Comparison of ENCODE assay signal across 14 mouse cellular contexts in genomic region chr1:50897696-50898095, GRCm38 (mm10). TPM values are rescaled to one million over a fixed set of nuclear protein-coding genes. Genes with fewer than 3 reads are reported as not detected.
A peak's percentile ranks its signal among the peaks of the same experiment; 100 is the strongest.
DNase-seq lines count a peak whose midpoint lies in the region; ATAC-seq lines count a peak whose summit lies in the region.
"Had no signal": no experiment of that assay in that cellular context is flagged by ENCODE, and none has a peak within 500 bp of the region (broad histone marks: within the 10 kb centered on the region; RNA-seq: fewer than 3 reads in every experiment).

No protein-coding gene starts in this region.

- ATAC-seq in forebrain, embryonic 14.5 days, result 0 out of 2 replicates have a peak, but pooled peaks have one; percentile 44
- ATAC-seq in midbrain, embryonic 11.5 days (ENCODE audit: low FRiP score), result peak; percentile 72; the same call in 1 of the 2 replicates
- no peak for ATAC-seq in midbrain, embryonic 16.5 days

- no peaks in the 10 kb centered on the region for H3K4me1 ChIP-seq in forebrain, embryonic 14.5 days (ENCODE audit: control insufficient read depth, insufficient read depth, low read length)
- H3K4me1 ChIP-seq in forebrain, embryonic 10.5 days, result peaks cover 8% of the 10 kb centered on the region; the same call in 1 of the 2 replicates
- no peaks in the 10 kb centered on the region for H3K4me1 ChIP-seq in midbrain, embryonic 11.5 days (ENCODE audit: control insufficient read depth, insufficient read depth, low read length)
- no peaks in the 10 kb centered on the region; the same call in 1 of the 2 replicates for H3K4me1 ChIP-seq in midbrain, embryonic 16.5 days (ENCODE audit: control insufficient read depth, insufficient read depth, low read length)
- H3K4me1 ChIP-seq: embryonic facial prominence, embryonic 12.5 days; limb, embryonic 13.5 days had no signal

- H3K27me3 ChIP-seq in forebrain, embryonic 14.5 days (replicated peaks; ENCODE audit: control insufficient read depth, insufficient read depth, low read length), result no peaks in the 10 kb centered on the region
- H3K27me3 ChIP-seq in forebrain, embryonic 10.5 days (ENCODE audit: poor library complexity, severe bottlenecking), result no peaks in the 10 kb centered on the region
- H3K27me3 ChIP-seq in midbrain, embryonic 11.5 days (ENCODE audit: control insufficient read depth, insufficient read depth, low read length), result no peaks in the 10 kb centered on the region
- no peaks in the 10 kb centered on the region for H3K27me3 ChIP-seq in midbrain, embryonic 16.5 days (ENCODE audit: control insufficient read depth, insufficient read depth, low read depth, low read length)
- H3K27me3 ChIP-seq: embryonic facial prominence, embryonic 12.5 days; limb, embryonic 13.5 days had no signal

- no peak overlapping the region for H3K4me3 ChIP-seq in forebrain, embryonic 14.5 days (ENCODE audit: low read depth, low read length)
- no peak overlapping the region for H3K4me3 ChIP-seq in forebrain, embryonic 10.5 days
- no peak overlapping the region for H3K4me3 ChIP-seq in midbrain, embryonic 11.5 days (ENCODE audit: low read depth, low read length)
- no peak overlapping the region for H3K4me3 ChIP-seq in midbrain, embryonic 16.5 days (ENCODE audit: low read depth, low read length)
- H3K4me3 ChIP-seq: embryonic facial prominence, embryonic 12.5 days; limb, embryonic 13.5 days; myocyte had no signal

- 17% methylated on average over 6 of the region's 6 CpGs for WGBS in forebrain, embryonic 14.5 days
- WGBS in forebrain, embryonic 10.5 days, result 62% methylated on average over 6 of the region's 6 CpGs
- 72% methylated on average over 6 of the region's 6 CpGs for WGBS in midbrain, embryonic 11.5 days
- 42% methylated on average over 6 of the region's 6 CpGs for WGBS in midbrain, embryonic 16.5 days

- H3K4me2 ChIP-seq in forebrain, embryonic 14.5 days (ENCODE audit: low read length), result no peak overlapping the region
- H3K4me2 ChIP-seq in midbrain, embryonic 11.5 days, result no peak overlapping the region
- no peak overlapping the region for H3K4me2 ChIP-seq in midbrain, embryonic 16.5 days (ENCODE audit: low read length)
- H3K4me2 ChIP-seq: embryonic facial prominence, embryonic 12.5 days; limb, embryonic 13.5 days had no signal

- H3K9ac ChIP-seq in forebrain, embryonic 14.5 days (ENCODE audit: low read length), result no peak overlapping the region
- no peak overlapping the region for H3K9ac ChIP-seq in midbrain, embryonic 11.5 days (ENCODE audit: low read length)
- H3K9ac ChIP-seq in midbrain, embryonic 16.5 days (ENCODE audit: low read depth, low read length), result no peak overlapping the region
- H3K9ac ChIP-seq: embryonic facial prominence, embryonic 12.5 days; limb, embryonic 13.5 days had no signal

- no peak overlapping the region for H3K27ac ChIP-seq in forebrain, embryonic 14.5 days (ENCODE audit: low read depth, low read length)
- H3K27ac ChIP-seq in forebrain, embryonic 10.5 days, result no peak overlapping the region
- no peak overlapping the region for H3K27ac ChIP-seq in midbrain, embryonic 11.5 days (ENCODE audit: low read depth, low read length)
- no peak overlapping the region for H3K27ac ChIP-seq in midbrain, embryonic 16.5 days (ENCODE audit: low read length)
- H3K27ac ChIP-seq: embryonic facial prominence, embryonic 12.5 days; limb, embryonic 13.5 days had no signal

- no peaks in the 10 kb centered on the region for H3K36me3 ChIP-seq in forebrain, embryonic 14.5 days (ENCODE audit: control insufficient read depth, insufficient read depth, low read length)
- H3K36me3 ChIP-seq in forebrain, embryonic 10.5 days (replicated peaks), result no peaks in the 10 kb centered on the region
- no peaks in the 10 kb centered on the region for H3K36me3 ChIP-seq in midbrain, embryonic 11.5 days (ENCODE audit: control insufficient read depth, insufficient read depth, low read length)
- no peaks in the 10 kb centered on the region for H3K36me3 ChIP-seq in midbrain, embryonic 16.5 days (ENCODE audit: control insufficient read depth, insufficient read depth, low read length)
- H3K36me3 ChIP-seq: embryonic facial prominence, embryonic 12.5 days; limb, embryonic 13.5 days had no signal

- H3K9me3 ChIP-seq in forebrain, embryonic 14.5 days (replicated peaks; ENCODE audit: control insufficient read depth, low read length), result no peaks in the 10 kb centered on the region
- no peaks in the 10 kb centered on the region for H3K9me3 ChIP-seq in forebrain, embryonic 10.5 days
- no peaks in the 10 kb centered on the region; the same call in 1 of the 2 replicates for H3K9me3 ChIP-seq in midbrain, embryonic 11.5 days (ENCODE audit: control insufficient read depth, low read length)
- no peaks in the 10 kb centered on the region; the same call in 1 of the 2 replicates for H3K9me3 ChIP-seq in midbrain, embryonic 16.5 days (replicated peaks; ENCODE audit: control insufficient read depth, low read length, poor library complexity, severe bottlenecking)
- H3K9me3 ChIP-seq: embryonic facial prominence, embryonic 12.5 days; limb, embryonic 13.5 days had no signal

- peak; percentile 44 for DNase-seq in forebrain, embryonic 14.5 days (ENCODE audit: low spot score)
- no peak for DNase-seq in forebrain, embryonic 10.5 days (ENCODE audit: extremely low spot score, low spot score)
- no peak for DNase-seq in midbrain, embryonic 11.5 days (ENCODE audit: low spot score, missing footprints)
- peak; percentile 30 for DNase-seq in embryo, embryonic 10.5 days (ENCODE audit: low spot score)
- peak; percentile 37 for DNase-seq in mesoderm, embryonic 11.5 days (ENCODE audit: low read depth, low spot score)
- DNase-seq in thymus, postnatal 0 days (ENCODE audit: low spot score), result no peak
- no peak for DNase-seq in heart, adult 8-10 months (ENCODE audit: low spot score)
- DNase-seq: cerebellum, adult 9-10 months; lung, adult 18-20 months; lung, postnatal 4 days had no signal

RNA-seq across cellular contexts. Expression of gene Tmeff2, which starts 2.8 kb away (rescaled TPM):
- polyA plus RNA-seq in forebrain, embryonic 14.5 days (2014; fragmentation: Nextera tagmentation; extraction: Ambion mirVana), result 24.6 and 31.0 TPM in 2 replicates
- 2.2 and 3.4 TPM in 2 replicates for polyA plus RNA-seq in forebrain, embryonic 10.5 days (2016; fragmentation: Nextera tagmentation; extraction: Ambion mirVana)
- polyA plus RNA-seq in midbrain, embryonic 11.5 days (2014; fragmentation: Nextera tagmentation; extraction: Ambion mirVana), result 7.0 and 8.0 TPM in 2 replicates
- polyA plus RNA-seq in midbrain, embryonic 16.5 days (2015; fragmentation: Nextera tagmentation; extraction: Ambion mirVana), result 77.3 and 87.2 TPM in 2 replicates
- polyA plus RNA-seq in thymus, postnatal 0 days (2015; fragmentation: Nextera tagmentation; extraction: Ambion mirVana), result 1.3 and 1.4 TPM in 2 replicates
- total RNA-seq in heart, adult 8-10 months (2022), result 1 to 10 TPM in 1 of 4 experiments, under 1 TPM in 3; 0.19 to 1.2 (median 0.27) TPM

Comparison
In these comparisons a context has a peak if more than half of its experiments do, and no peak if none do; other contexts are left out.
1. DNase-seq: peak in forebrain, embryonic 14.5 days (single experiment), embryo, embryonic 10.5 days (single experiment) and mesoderm, embryonic 11.5 days (single experiment); none in forebrain, embryonic 10.5 days (single experiment), midbrain, embryonic 11.5 days (single experiment), thymus, postnatal 0 days (single experiment) and heart, adult 8-10 months (single experiment).